Comparison of ENCODE assay signal across 8 mouse cellular contexts in genomic region chr2:119972537-119972879, GRCm38 (mm10). TPM values are rescaled to one million over a fixed set of nuclear protein-coding genes. Genes with fewer than 3 reads are reported as not detected.
A peak's percentile ranks its signal among the peaks of the same experiment; 100 is the strongest.
DNase-seq lines count a peak whose midpoint lies in the region; ATAC-seq lines count a peak whose summit lies in the region.

Gene Mapkbp1, plus strand, starts transcription at chr2:119972699.

- no peak; the same call in 1 of the 2 replicates for ATAC-seq in erythroblast, adult 5-6 weeks (replicated peaks; ENCODE audit: low FRiP score, poor library complexity, severe bottlenecking)
- ATAC-seq in midbrain, embryonic 14.5 days (ENCODE audit: low FRiP score, low TSS enrichment), result peak; percentile 73

- no peaks in the 10 kb centered on the region for H3K9me3 ChIP-seq in erythroblast, embryonic 14.5 days (ENCODE audit: control insufficient read depth, low read length)
- no peaks in the 10 kb centered on the region for H3K9me3 ChIP-seq in midbrain, embryonic 14.5 days (ENCODE audit: control insufficient read depth, low read length)

- no peaks in the 10 kb centered on the region for H3K36me3 ChIP-seq in erythroblast, embryonic 14.5 days (ENCODE audit: control insufficient read depth)
- no peaks in the 10 kb centered on the region for H3K36me3 ChIP-seq in midbrain, embryonic 14.5 days (ENCODE audit: control insufficient read depth, insufficient read depth, low read length)

- H3K4me2 ChIP-seq in midbrain, embryonic 14.5 days (ENCODE audit: low read length), result peak within 1 kb of the TSS; percentile 61

- H3K9ac ChIP-seq in midbrain, embryonic 14.5 days (replicated peaks; ENCODE audit: low read length), result peak within 1 kb of the TSS; percentile 84

- peak within 1 kb of the TSS; percentile 84 for H3K4me3 ChIP-seq in erythroblast, embryonic 14.5 days (replicated peaks)
- peak within 1 kb of the TSS; percentile 81 for H3K4me3 ChIP-seq in midbrain, embryonic 14.5 days (replicated peaks; ENCODE audit: low read depth, low read length)

- peak within 1 kb of the TSS; percentile 81 for H3K27ac ChIP-seq in midbrain, embryonic 14.5 days (replicated peaks; ENCODE audit: low read depth, low read length)

- no peak for DNase-seq in urinary bladder, adult 2 months (ENCODE audit: low spot score)
- no peak for DNase-seq in urinary bladder, adult 18-20 months (ENCODE audit: low spot score in 2 of 2)
- no peak for DNase-seq in layer of hippocampus, postnatal 10 days (ENCODE audit: low spot score in 2 of 2)
- no peak for DNase-seq in midbrain, embryonic 14.5 days
- DNase-seq in thymus, postnatal 0 days (ENCODE audit: low spot score), result no peak
- no peak for DNase-seq in thymus, postnatal 4 days

- under 1% methylated on average over 19 of the region's 19 CpGs for WGBS in midbrain, embryonic 14.5 days

- no peaks in the 10 kb centered on the region for H3K27me3 ChIP-seq in erythroblast, embryonic 14.5 days (ENCODE audit: control insufficient read depth)
- H3K27me3 ChIP-seq in midbrain, embryonic 14.5 days (ENCODE audit: control insufficient read depth, insufficient read depth, low read length), result no peaks in the 10 kb centered on the region

- H3K4me1 ChIP-seq in erythroblast, embryonic 14.5 days (ENCODE audit: control insufficient read depth), result peaks cover 20% of the 10 kb centered on the region
- peaks cover 20% of the 10 kb centered on the region for H3K4me1 ChIP-seq in midbrain, embryonic 14.5 days (ENCODE audit: control insufficient read depth, insufficient read depth, low read length)

RNA-seq across cellular contexts. Expression of gene Mapkbp1, which starts in this region (rescaled TPM):
- polyA plus RNA-seq in erythroblast, embryonic 14.5 days (2012), result 0.02 TPM in 2 replicates
- total RNA-seq in erythroblast, adult 5-6 weeks (2015; ENCODE audit: low replicate concordance), result 0.38 and 3.3 TPM in 2 replicates
- 2.0 and 3.5 TPM in 2 replicates for total RNA-seq in erythroblast, adult 5-6 weeks (2017; ENCODE audit: low replicate concordance)
- 15.9 and 19.5 TPM in 2 replicates for polyA plus RNA-seq in urinary bladder, adult 2 months (2012; rRNA removed)
- 10 to 100 TPM; 62.7 to 69.3 TPM for total RNA-seq in layer of hippocampus, postnatal 10 days (2021)
- 7.2 and 8.1 TPM in 2 replicates for polyA plus RNA-seq in midbrain, embryonic 14.5 days (2014; fragmentation: Nextera tagmentation; extraction: Ambion mirVana)
- polyA plus RNA-seq in thymus, postnatal 0 days (2015; fragmentation: Nextera tagmentation; extraction: Ambion mirVana), result 0.68 and 1.2 TPM in 2 replicates

Comparison
In these comparisons a context has a peak if more than half of its experiments do, and no peak if none do; other contexts are left out.
1. RNA of gene Mapkbp1 (total RNA-seq): 62.7 to 69.3 TPM in layer of hippocampus, postnatal 10 days; 0.38 to 3.5 TPM in erythroblast, adult 5-6 weeks; every median in the first group is over 10 times any median in the second.